Mouse (Mus musculus) megakaryocyte, embryonic 14.5 days (primary cell): Measurements from ENCODE around the gene Pcyt1b.

ENCODE experiments used
- FLI1 ChIP-seq: IDR thresholded peaks from 2 replicates; pipeline ENCODE4 v1.6.1; 2012; ENCODE audit warnings: low read length, inconsistent platforms, mixed read lengths
- GATA1 ChIP-seq: IDR thresholded peaks from 3 replicates; pipeline ENCODE4 v1.6.1; 2012; ENCODE audit warnings: mixed read lengths, low read length, inconsistent platforms, borderline replicate concordance

DNA sequence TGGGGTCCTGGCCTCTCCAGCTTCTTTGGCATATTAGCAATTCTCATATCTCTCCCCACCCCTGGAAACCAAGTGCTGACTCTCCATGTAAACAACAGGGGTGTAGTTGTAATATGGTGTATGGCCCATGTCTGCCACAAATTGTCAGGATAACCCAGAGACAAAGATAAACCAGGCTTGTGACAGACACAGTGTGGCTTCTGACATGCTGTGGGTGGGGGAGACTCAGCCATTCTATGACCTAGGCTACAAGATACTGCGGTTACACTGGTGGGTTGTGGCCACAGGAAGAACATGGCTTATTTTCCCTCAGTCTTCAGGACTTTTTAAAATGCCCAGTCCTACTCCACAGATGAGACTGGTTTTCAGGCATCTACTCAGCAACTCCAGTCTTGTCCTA, 94.5 kb downstream of the Pcyt1b start:
- no peak for TF ChIP-seq GATA1
- no peak for TF ChIP-seq FLI1
